Mouse (Mus musculus) myocyte (in vitro differentiated cells): Measurements from ENCODE around the gene Nmrk2. TPM values are rescaled to one million over a fixed set of nuclear protein-coding genes. Genes with fewer than 3 reads are reported as not detected.
"Not testable (repeated sequence)": the region's sequence is repeated elsewhere in the genome, so short reads cannot be mapped to it uniquely, and the experiment has no call there.

ENCODE experiments used
- H3K27me3 ChIP-seq: one replicate; pipeline ENCODE4 v1.6.1; 2011; ENCODE audit not compliant: control insufficient read depth, insufficient read depth, insufficient read length
- H3K36me3 ChIP-seq: one replicate; pipeline ENCODE4 v1.6.1; 2011; ENCODE audit not compliant: control insufficient read depth, insufficient read depth
- H3K4me2 ChIP-seq: one replicate; pipeline ENCODE4 v1.6.1; 2011; ENCODE audit warnings: low read depth, control low read depth
- H3K4me3 ChIP-seq: one replicate; pipeline ENCODE4 v1.5.1; 2011; ENCODE audit warnings: mild to moderate bottlenecking, control low read depth, moderate library complexity
- H3K79me2 ChIP-seq: one replicate; pipeline ENCODE4 v1.6.1; 2011; ENCODE audit not compliant: control insufficient read depth, insufficient read depth
- H3ac ChIP-seq: one replicate; pipeline ENCODE4 v1.6.1; 2011; ENCODE audit not compliant: control insufficient read depth, insufficient read length
- CEBPB ChIP-seq: IDR thresholded peaks from 2 replicates; pipeline ENCODE4 v1.6.1; 2011; ENCODE audit warnings: mild to moderate bottlenecking, moderate library complexity; ENCODE audit not compliant: poor library complexity, insufficient read depth, severe bottlenecking
- E2F4 ChIP-seq: IDR thresholded peaks from one replicate; pipeline ENCODE4 v1.6.1; 2011; ENCODE audit warnings: mild to moderate bottlenecking, control low read depth, moderate library complexity; ENCODE audit not compliant: insufficient read depth
- MAX ChIP-seq: IDR thresholded peaks from one replicate; pipeline ENCODE4 v1.6.1; 2011; ENCODE audit warnings: low read depth, mild to moderate bottlenecking, control low read depth
- MYOD1 ChIP-seq, 3 experiments: IDR thresholded peaks; one replicate each; pipeline ENCODE4 v1.6.1; 2011; ENCODE audit warnings: control low read depth in 2 of 3, low read depth in 2 of 3, mild to moderate bottlenecking in 2 of 3, moderate library complexity in 1 of 3; ENCODE audit not compliant: insufficient read length in 2 of 3, control insufficient read depth in 1 of 3
- MYOG ChIP-seq, 3 experiments: IDR thresholded peaks; one replicate each; pipeline ENCODE4 v1.6.1; 2011; ENCODE audit warnings: control low read depth in 2 of 3, low read depth in 2 of 3, mild to moderate bottlenecking in 2 of 3; ENCODE audit not compliant: insufficient read length in 2 of 3, control insufficient read depth in 1 of 3, insufficient read depth in 1 of 3
- POLR2A ChIP-seq: IDR thresholded peaks from one replicate; pipeline ENCODE4 v1.6.1; 2011; ENCODE audit warnings: low read depth, mild to moderate bottlenecking, control low read depth, moderate library complexity; ENCODE audit not compliant: insufficient read length
- POLR2AphosphoS2 ChIP-seq: IDR thresholded peaks from one replicate; pipeline ENCODE4 v1.6.1; 2011; ENCODE audit warnings: low read depth, control low read depth; ENCODE audit not compliant: insufficient read length
- REST ChIP-seq: IDR thresholded peaks from one replicate; pipeline ENCODE4 v1.6.1; 2011; ENCODE audit warnings: mild to moderate bottlenecking, control low read depth, moderate library complexity; ENCODE audit not compliant: insufficient read depth, insufficient read length
- SRF ChIP-seq: IDR thresholded peaks from one replicate; pipeline ENCODE4 v1.6.1; 2011; ENCODE audit warnings: low read depth; ENCODE audit not compliant: control insufficient read depth, insufficient read length
- TCF12 ChIP-seq: IDR thresholded peaks from one replicate; pipeline ENCODE4 v1.6.1; 2011; ENCODE audit warnings: mild to moderate bottlenecking, control low read depth; ENCODE audit not compliant: poor library complexity, insufficient read depth, severe bottlenecking
- USF1 ChIP-seq: IDR thresholded peaks from one replicate; pipeline ENCODE4 v1.6.1; 2011; ENCODE audit warnings: low read depth, mild to moderate bottlenecking, control low read depth, moderate library complexity
- polyA plus RNA-seq: library from polyadenylated mRNA; unstranded; fragments of >200 nt; fragmentation: generic; extraction: Trizol; gene quantifications from one replicate; pipeline ENCODE4 v1.2.1, GENCODE M21; 2012; ENCODE audit warnings: missing spikeins

Nmrk2 gene
- polyA plus RNA-seq, 1 experiment: 52.3 TPM

GRCm38 (mm10) chr10:81181860-81182259 lies 20.0 kb downstream of the Nmrk2 start:
- TF ChIP-seq POLR2A: peak; percentile 23
- H3K4me2 ChIP-seq, H3K4me3 ChIP-seq, H3ac ChIP-seq, H3K27me3 ChIP-seq: not testable (repeated sequence)
- peaks cover 45% of the 10 kb centered on the region for H3K36me3 ChIP-seq
- H3K79me2 ChIP-seq: peaks cover 57% of the 10 kb centered on the region

GRCm38 (mm10) chr10:81180946-81181345 lies 20.9 kb downstream of the Nmrk2 start:
- no peak overlapping the region for H3ac ChIP-seq
- TF ChIP-seq POLR2AphosphoS2 (peak; percentile 11), POLR2A (peak; percentile 34), USF1 (no peak)
- no peak overlapping the region for H3K4me2 ChIP-seq
- H3K79me2 ChIP-seq: peaks cover 57% of the 10 kb centered on the region
- no peaks in the 10 kb centered on the region for H3K27me3 ChIP-seq
- H3K4me3 ChIP-seq: no peak overlapping the region
- H3K36me3 ChIP-seq: peaks cover 45% of the 10 kb centered on the region

- Histone ChIP-seq H3K4me3 (peak overlapping the region; percentile 99), H3ac (no peak overlapping the region), H3K27me3 (no peaks in the 10 kb centered on the region), H3K79me2 (peaks cover 50% of the 10 kb centered on the region), H3K36me3 (peaks cover 45% of the 10 kb centered on the region), H3K4me2 (no peak overlapping the region)
- TF ChIP-seq CEBPB: no peak
- no peak for TF ChIP-seq TCF12
- TF ChIP-seq MAX: no peak
- TF ChIP-seq USF1: no peak
- TF ChIP-seq E2F4: no peak
- peak; percentile 81 for TF ChIP-seq POLR2AphosphoS2
- peak; percentile 49 for TF ChIP-seq POLR2A
- no peak for TF ChIP-seq SRF
Observed at GRCm38 (mm10) chr10:81179451-81180342, 22.2 kb downstream of the Nmrk2 start.

GRCm38 (mm10) chr10:81178927-81179326 lies 22.9 kb downstream of the Nmrk2 start:
- no peak overlapping the region for H3ac ChIP-seq
- peak overlapping the region; percentile 99 for H3K4me2 ChIP-seq
- peaks cover 45% of the 10 kb centered on the region for H3K36me3 ChIP-seq
- peaks cover 46% of the 10 kb centered on the region for H3K79me2 ChIP-seq
- H3K4me3 ChIP-seq: peak overlapping the region; percentile 99
- H3K27me3 ChIP-seq: no peaks in the 10 kb centered on the region
- TF ChIP-seq POLR2AphosphoS2: no peak
- TF ChIP-seq MYOD1 (IDR thresholded peaks at IDR 0.05; ENCODE audit: control insufficient read depth in 1 of 3, insufficient read length in 2 of 3, low read depth in 2 of 3): no peak
- peak; percentile 19 for TF ChIP-seq POLR2A
- TF ChIP-seq CEBPB: no peak
- no peak for TF ChIP-seq REST
- TF ChIP-seq MYOG (IDR thresholded peaks at IDR 0.05; ENCODE audit: control insufficient read depth in 1 of 3, insufficient read depth in 1 of 3, insufficient read length in 2 of 3, low read depth in 2 of 3): no peak

GRCm38 (mm10) chr10:81177958-81178712 lies 23.7 kb downstream of the Nmrk2 start:
- Histone ChIP-seq H3K36me3 (peaks cover 45% of the 10 kb centered on the region), H3K4me3 (peak overlapping the region; percentile 99), H3ac (peak overlapping the region; percentile 76), H3K79me2 (peaks cover 39% of the 10 kb centered on the region), H3K27me3 (no peaks in the 10 kb centered on the region), H3K4me2 (peak overlapping the region; percentile 99)
- TF ChIP-seq POLR2AphosphoS2: peak; percentile 67
- no peak for TF ChIP-seq TCF12
- no peak for TF ChIP-seq MAX
- TF ChIP-seq POLR2A: peak; percentile 43
- TF ChIP-seq MYOD1 (IDR thresholded peaks at IDR 0.05; ENCODE audit: control insufficient read depth in 1 of 3, insufficient read length in 2 of 3, low read depth in 2 of 3): no peak

GRCm38 (mm10) chr10:81177491-81177925 lies 24.3 kb downstream of the Nmrk2 start:
- Histone ChIP-seq H3K36me3 (peaks cover 45% of the 10 kb centered on the region), H3K79me2 (peaks cover 39% of the 10 kb centered on the region), H3K27me3 (no peaks in the 10 kb centered on the region), H3K4me2 (peak overlapping the region; percentile 99), H3K4me3 (peak overlapping the region; percentile 99), H3ac (peak overlapping the region; percentile 76)
- TF ChIP-seq E2F4 (no peak), MYOG (IDR thresholded peaks at IDR 0.05; ENCODE audit: control insufficient read depth in 1 of 3, insufficient read depth in 1 of 3, insufficient read length in 2 of 3, low read depth in 2 of 3) (peak in 1 of 3 experiments; percentile 26), POLR2AphosphoS2 (no peak), MYOD1 (IDR thresholded peaks at IDR 0.05; ENCODE audit: control insufficient read depth in 1 of 3, insufficient read length in 2 of 3, low read depth in 2 of 3) (peak in 1 of 3 experiments; percentile 7), POLR2A (peak; percentile 52)
